Mouse (Mus musculus) embryonic facial prominence, embryonic 15.5 days (tissue): Measurements from ENCODE around the gene Arhgap10. TPM values are rescaled to one million over a fixed set of nuclear protein-coding genes. Genes with fewer than 3 reads are reported as not detected.

Experiments
- ATAC-seq: fragments of 200-750 bp; cut with Nextera tagmentation; 2 replicates; pipeline ENCODE4 v1.8.0; 2017; ENCODE audit warnings: low read depth, moderate TSS enrichment; ENCODE audit not compliant: insufficient number of reproducible peaks, low FRiP score, low TSS enrichment
- H3K27ac ChIP-seq: fragments of 300-500 bp; sonication (generic); replicated peaks from 2 replicates; pipeline ENCODE4 v1.5.1; 2015; ENCODE audit warnings: mild to moderate bottlenecking, inconsistent platforms
- H3K27me3 ChIP-seq: fragments of 300-500 bp; sonication (generic); 2 replicates; pipeline ENCODE4 v1.6.1; 2015; ENCODE audit warnings: inconsistent platforms
- H3K36me3 ChIP-seq: fragments of 300-500 bp; sonication (generic); 2 replicates; pipeline ENCODE4 v1.6.1; 2015; ENCODE audit warnings: mild to moderate bottlenecking, inconsistent platforms
- H3K4me1 ChIP-seq: fragments of 300-500 bp; sonication (generic); 2 replicates; pipeline ENCODE4 v1.6.1; 2015; ENCODE audit warnings: inconsistent platforms
- H3K4me2 ChIP-seq: fragments of 300-500 bp; sonication (generic); replicated peaks from 2 replicates; pipeline ENCODE4 v1.6.1; 2015; ENCODE audit warnings: mild to moderate bottlenecking, inconsistent platforms
- H3K4me3 ChIP-seq: fragments of 300-500 bp; sonication (generic); replicated peaks from 2 replicates; pipeline ENCODE4 v1.5.1; 2015; ENCODE audit warnings: mild to moderate bottlenecking, inconsistent platforms
- H3K9ac ChIP-seq: fragments of 300-500 bp; sonication (generic); 2 replicates; pipeline ENCODE4 v1.6.1; 2015; ENCODE audit warnings: inconsistent platforms
- H3K9me3 ChIP-seq: fragments of 300-500 bp; sonication (generic); replicated peaks from 2 replicates; pipeline ENCODE4 v1.6.1; 2016; ENCODE audit warnings: inconsistent platforms
- WGBS: fragments of 180-500 bp; shearing (Covaris S2); methylation state at CpG from one replicate; pipeline ENCODE4 v1.1.7; 2015; 5-methylcytosine and 5-hydroxymethylcytosine counted together
- polyA plus RNA-seq: library from polyadenylated mRNA; unstranded; fragments of >200 nt; fragmentation: Nextera tagmentation; extraction: Ambion mirVana; gene quantifications from 2 replicates; pipeline ENCODE4 v1.2.1, GENCODE M21; 2015

Gene Arhgap10
- 27.7 and 30.1 TPM in 2 replicates for polyA plus RNA-seq

GRCm38 (mm10) chr8:77517301-77518200 is at the start of gene Arhgap10:
Gene Arhgap10 (minus strand): TSS chr8:77517953.
- H3K9me3 ChIP-seq, result no peaks in the 10 kb centered on the region
- peak within 1 kb of the TSS; percentile 64 for H3K4me2 ChIP-seq
- no peaks in the 10 kb centered on the region for H3K36me3 ChIP-seq
- no peaks in the 10 kb centered on the region for H3K27me3 ChIP-seq
- peak within 1 kb of the TSS; percentile 93 for H3K27ac ChIP-seq
- H3K9ac ChIP-seq, result peak within 1 kb of the TSS; percentile 80
- WGBS, result under 1% methylated on average over 63 of the region's 95 CpGs
- peaks cover 47% of the 10 kb centered on the region for H3K4me1 ChIP-seq
- peak within 1 kb of the TSS; percentile 83 for H3K4me3 ChIP-seq
- peak; percentile 91 for ATAC-seq

DNA sequence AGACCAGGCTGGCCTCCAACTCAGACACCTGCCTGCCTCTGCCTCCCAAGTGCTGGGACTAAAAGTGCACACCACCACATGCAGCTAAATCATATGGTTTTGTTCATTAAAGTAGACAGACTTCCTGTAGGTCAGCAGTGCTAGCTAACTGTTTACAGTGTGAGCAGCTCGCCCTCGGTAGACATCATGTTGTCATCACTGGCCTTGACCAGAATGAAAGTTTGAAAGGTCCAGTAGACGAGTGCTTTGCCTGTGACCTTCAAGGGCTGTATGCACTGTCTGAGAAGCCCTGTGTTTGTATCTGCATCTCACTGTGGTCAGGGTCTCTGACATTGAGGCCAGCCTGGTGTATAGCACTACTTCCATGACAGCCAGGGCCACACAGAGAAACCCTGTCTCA is 43.7 kb upstream of the Arhgap10 start:
- Histone ChIP-seq H3K4me1 (no peaks in the 10 kb centered on the region), H3K36me3 (peaks cover 73% of the 10 kb centered on the region), H3K27ac (no peak overlapping the region), H3K4me2 (no peak overlapping the region), H3K9ac (no peak overlapping the region), H3K9me3 (no peaks in the 10 kb centered on the region), H3K4me3 (no peak overlapping the region), H3K27me3 (no peaks in the 10 kb centered on the region)
- ATAC-seq, result no peak
- WGBS, result 93% methylated on average over 3 of the region's 3 CpGs

DNA sequence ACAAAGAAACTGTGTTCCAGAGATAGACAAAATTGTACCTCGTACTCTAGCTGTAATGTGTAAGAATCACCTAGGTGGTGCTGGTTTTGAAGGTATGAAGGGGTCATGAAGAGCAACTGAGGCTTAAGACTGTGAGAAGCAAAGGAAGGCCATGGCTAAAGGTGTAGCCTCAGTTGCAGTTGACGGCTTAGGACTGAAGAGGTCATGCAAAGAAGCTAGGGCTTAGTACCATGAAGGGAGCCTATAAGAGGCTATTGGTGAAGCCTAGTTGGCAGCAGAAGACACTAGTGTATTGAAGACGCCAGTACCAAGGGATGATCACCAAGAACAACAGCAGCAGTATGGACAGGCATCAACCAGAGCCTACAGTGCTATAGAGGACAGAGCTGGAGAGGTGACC is 34.7 kb upstream of the Arhgap10 start:
- no peak overlapping the region for H3K4me3 ChIP-seq
- H3K9me3 ChIP-seq, result no peaks in the 10 kb centered on the region
- no peak for ATAC-seq
- H3K36me3 ChIP-seq, result peaks cover 47% of the 10 kb centered on the region
- H3K27me3 ChIP-seq, result no peaks in the 10 kb centered on the region
- 95% methylated on average over 3 of the region's 3 CpGs for WGBS
- H3K27ac ChIP-seq, result no peak overlapping the region
- H3K4me1 ChIP-seq, result 0 out of 2 replicates have a peak, but pooled peaks cover 6% of the 10 kb centered on the region
- H3K9ac ChIP-seq, result no peak overlapping the region
- H3K4me2 ChIP-seq, result no peak overlapping the region

- Histone ChIP-seq H3K9me3 (no peaks in the 10 kb centered on the region), H3K27me3 (no peaks in the 10 kb centered on the region), H3K36me3 (peaks cover 26% of the 10 kb centered on the region), H3K27ac (peak overlapping the region; percentile 84; the same call in 1 of the 2 replicates), H3K9ac (peak overlapping the region; percentile 84), H3K4me2 (peak overlapping the region; percentile 63), H3K4me3 (peak overlapping the region; percentile 65), H3K4me1 (0 out of 2 replicates have a peak, but pooled peaks cover 6% of the 10 kb centered on the region)
- 9% methylated on average over 7 of the region's 7 CpGs for WGBS
- no peak for ATAC-seq
Observed at GRCm38 (mm10) chr8:77549881-77550580, 32.3 kb upstream of the Arhgap10 start.

DNA sequence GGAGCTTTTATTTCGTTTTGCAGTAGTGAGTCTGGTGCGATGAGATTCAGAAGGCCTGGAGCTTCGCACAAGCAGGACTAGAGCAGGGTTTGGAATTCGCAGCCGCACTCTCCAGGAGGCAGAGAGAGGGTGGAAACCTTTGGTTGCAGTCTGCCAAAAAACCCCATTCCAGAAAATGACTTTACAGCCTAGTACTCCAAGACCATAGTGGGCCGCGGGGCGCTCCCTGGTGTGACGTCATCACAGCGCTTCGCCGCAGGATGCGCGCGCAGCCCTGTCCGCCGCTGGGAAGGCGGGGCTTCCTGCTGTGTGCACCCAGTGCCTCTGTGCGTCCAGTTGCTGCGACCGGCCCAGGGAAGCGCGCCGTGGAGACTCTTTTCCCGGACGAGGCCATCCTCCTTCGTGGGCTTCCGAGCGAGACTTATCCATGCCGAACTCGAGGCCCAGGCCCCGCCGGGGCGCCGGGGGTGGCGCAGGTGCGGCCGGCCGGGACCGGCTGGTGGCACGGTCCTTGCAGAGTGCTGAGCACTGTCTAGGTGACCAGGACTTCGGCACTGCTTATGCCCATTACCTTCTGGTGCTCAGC is 31.5 kb upstream of the Arhgap10 start, which contains the start of gene Prmt9:
Gene Prmt9 (plus strand): TSS at position 277 of the 586 bp plus-strand sequence.
- peaks cover 24% of the 10 kb centered on the region for H3K36me3 ChIP-seq
- WGBS, result 3% methylated on average over 42 of the region's 42 CpGs

DNA sequence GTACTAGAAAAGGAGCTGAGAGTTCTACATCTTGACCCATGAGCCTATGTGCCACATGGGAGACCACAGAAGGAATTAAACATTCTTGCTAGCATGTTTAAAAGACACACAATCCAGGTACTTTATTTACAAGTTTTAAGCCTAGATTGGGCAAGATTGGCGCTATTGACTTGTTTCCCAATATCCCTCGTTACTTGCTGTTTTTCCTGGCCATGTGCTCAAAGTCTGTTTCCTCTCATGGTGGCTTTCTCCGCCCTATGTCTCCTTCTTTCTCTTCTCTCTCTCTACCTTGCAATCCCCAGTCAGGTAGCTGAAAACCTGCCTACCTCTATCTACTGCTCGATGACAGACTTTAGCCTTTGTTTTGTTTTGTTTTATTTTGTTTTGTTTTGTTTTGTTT is 27.9 kb upstream of the Arhgap10 start:
- 87% methylated on average over 4 of the region's 4 CpGs for WGBS
- Histone ChIP-seq H3K27ac (no peak overlapping the region), H3K9me3 (no peaks in the 10 kb centered on the region), H3K4me3 (no peak overlapping the region), H3K9ac (no peak overlapping the region), H3K36me3 (no peaks in the 10 kb centered on the region), H3K27me3 (no peaks in the 10 kb centered on the region), H3K4me1 (0 out of 2 replicates have a peak, but pooled peaks cover under 1% of the 10 kb centered on the region), H3K4me2 (no peak overlapping the region)
- ATAC-seq, result no peak

More for the DNA sequence above, 31.5 kb upstream of the Arhgap10 start, which contains the start of gene Prmt9:
- Histone ChIP-seq H3K4me3 (peak within 1 kb of the TSS; percentile 65), H3K9ac (peak within 1 kb of the TSS; percentile 84), H3K27me3 (no peaks in the 10 kb centered on the region), H3K27ac (peak within 1 kb of the TSS; percentile 84), H3K4me2 (peak within 1 kb of the TSS; percentile 63), H3K4me1 (0 out of 2 replicates have a peak, but pooled peaks cover 6% of the 10 kb centered on the region), H3K9me3 (no peaks in the 10 kb centered on the region)
- peak; percentile 95 for ATAC-seq

- no peaks in the 10 kb centered on the region for H3K27me3 ChIP-seq
- no peaks in the 10 kb centered on the region for H3K4me1 ChIP-seq
- H3K9ac ChIP-seq, result no peak overlapping the region
- no peak for ATAC-seq
- 58% methylated on average over 3 of the region's 3 CpGs for WGBS
- H3K36me3 ChIP-seq, result no peaks in the 10 kb centered on the region
- no peaks in the 10 kb centered on the region for H3K9me3 ChIP-seq
- H3K27ac ChIP-seq, result no peak overlapping the region
- no peak overlapping the region for H3K4me2 ChIP-seq
- H3K4me3 ChIP-seq, result no peak overlapping the region
Observed at GRCm38 (mm10) chr8:77544428-77544827, 26.7 kb upstream of the Arhgap10 start.

GRCm38 (mm10) chr8:77543152-77543777 is 25.5 kb upstream of the Arhgap10 start:
- Histone ChIP-seq H3K9me3 (no peaks in the 10 kb centered on the region), H3K4me3 (no peak overlapping the region), H3K27ac (no peak overlapping the region), H3K36me3 (no peaks in the 10 kb centered on the region), H3K4me2 (no peak overlapping the region), H3K4me1 (no peaks in the 10 kb centered on the region), H3K9ac (no peak overlapping the region), H3K27me3 (no peaks in the 10 kb centered on the region)
- WGBS, result 85% methylated on average over 6 of the region's 6 CpGs
- ATAC-seq, result no peak

- no peak overlapping the region for H3K27ac ChIP-seq
- no peak overlapping the region for H3K9ac ChIP-seq
- H3K9me3 ChIP-seq, result no peaks in the 10 kb centered on the region
- H3K4me2 ChIP-seq, result no peak overlapping the region
- H3K36me3 ChIP-seq, result no peaks in the 10 kb centered on the region
- H3K27me3 ChIP-seq, result no peaks in the 10 kb centered on the region
- no peaks in the 10 kb centered on the region for H3K4me1 ChIP-seq
- WGBS, result 100% methylated on average over 1 of the region's 1 CpGs
- H3K4me3 ChIP-seq, result no peak overlapping the region
- no peak for ATAC-seq
Observed at GRCm38 (mm10) chr8:77538256-77538655, 20.5 kb upstream of the Arhgap10 start.

DNA sequence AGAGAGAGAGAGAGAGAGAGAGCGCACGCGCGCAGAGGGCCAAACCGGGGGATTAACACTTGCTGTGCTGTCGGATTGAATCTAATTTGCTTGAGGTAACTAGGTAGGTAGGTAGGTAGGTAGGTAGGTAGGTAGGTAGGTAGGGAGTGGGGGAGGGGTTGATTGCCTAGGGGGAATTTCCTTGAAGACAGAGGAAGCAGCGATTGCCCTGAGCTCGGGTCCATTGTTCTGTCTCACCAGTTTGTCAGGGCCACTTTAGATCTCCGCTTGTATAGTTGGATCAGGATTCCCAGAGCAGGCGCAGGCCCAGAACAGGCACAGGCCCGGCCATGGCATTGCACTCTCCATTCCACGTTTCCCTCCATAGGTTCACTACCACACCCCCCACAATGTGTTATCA is 19.1 kb upstream of the Arhgap10 start:
- Histone ChIP-seq H3K27ac (no peak overlapping the region), H3K27me3 (no peaks in the 10 kb centered on the region), H3K9ac (no peak overlapping the region), H3K9me3 (no peaks in the 10 kb centered on the region), H3K4me2 (no peak overlapping the region), H3K36me3 (no peaks in the 10 kb centered on the region), H3K4me3 (no peak overlapping the region), H3K4me1 (no peaks in the 10 kb centered on the region)
- WGBS, result 70% methylated on average over 12 of the region's 12 CpGs
- ATAC-seq, result no peak
